Mouse (Mus musculus): ENCODE measurements around the gene Tbx2.

Tbx2 gene

DNA sequence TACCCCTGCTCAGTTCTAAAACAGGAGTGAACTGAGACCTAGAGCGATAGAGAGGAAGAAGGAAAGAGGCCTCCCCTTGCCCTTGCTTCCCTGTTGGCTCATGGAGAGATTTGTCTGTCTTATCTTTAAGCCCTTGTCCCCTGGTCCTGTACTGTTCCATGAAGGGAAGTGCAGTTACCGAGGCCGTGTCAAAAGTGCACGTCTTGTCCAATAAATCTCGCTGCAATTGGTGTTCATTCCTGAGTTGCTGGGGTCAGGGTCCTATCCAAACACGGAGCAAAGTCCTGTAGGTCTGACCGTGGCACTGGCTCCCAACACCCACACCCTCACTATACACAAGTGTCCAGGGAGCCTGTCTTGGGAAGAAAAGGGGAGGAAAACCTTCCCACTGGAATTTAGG lies 6.5 kb upstream of the Tbx2 start:
- DNase-seq (ENCODE audit: low spot score in 2 of 2): no peak

DNA sequence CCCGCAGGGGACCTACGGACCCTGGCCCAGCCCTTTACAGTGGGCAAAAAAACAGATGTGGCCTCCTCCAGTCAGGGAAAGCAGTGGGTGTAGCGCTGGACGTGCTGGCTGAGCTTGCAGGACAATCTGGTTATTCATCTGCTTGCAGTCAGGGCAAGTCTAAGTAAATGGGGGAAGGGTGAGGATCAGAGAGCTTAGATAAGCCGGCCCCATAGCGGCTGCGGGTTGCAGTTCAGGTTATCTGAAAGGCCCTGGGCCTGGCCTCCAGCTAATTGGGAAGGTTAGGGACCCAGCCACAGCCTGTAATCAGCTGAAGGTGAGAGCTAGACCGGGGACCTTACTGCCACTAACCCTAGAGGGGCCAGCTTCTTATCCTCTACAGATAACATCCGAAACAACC lies 5.0 kb upstream of the Tbx2 start:
- no peak for DNase-seq (ENCODE audit: low spot score in 2 of 2)

DNA sequence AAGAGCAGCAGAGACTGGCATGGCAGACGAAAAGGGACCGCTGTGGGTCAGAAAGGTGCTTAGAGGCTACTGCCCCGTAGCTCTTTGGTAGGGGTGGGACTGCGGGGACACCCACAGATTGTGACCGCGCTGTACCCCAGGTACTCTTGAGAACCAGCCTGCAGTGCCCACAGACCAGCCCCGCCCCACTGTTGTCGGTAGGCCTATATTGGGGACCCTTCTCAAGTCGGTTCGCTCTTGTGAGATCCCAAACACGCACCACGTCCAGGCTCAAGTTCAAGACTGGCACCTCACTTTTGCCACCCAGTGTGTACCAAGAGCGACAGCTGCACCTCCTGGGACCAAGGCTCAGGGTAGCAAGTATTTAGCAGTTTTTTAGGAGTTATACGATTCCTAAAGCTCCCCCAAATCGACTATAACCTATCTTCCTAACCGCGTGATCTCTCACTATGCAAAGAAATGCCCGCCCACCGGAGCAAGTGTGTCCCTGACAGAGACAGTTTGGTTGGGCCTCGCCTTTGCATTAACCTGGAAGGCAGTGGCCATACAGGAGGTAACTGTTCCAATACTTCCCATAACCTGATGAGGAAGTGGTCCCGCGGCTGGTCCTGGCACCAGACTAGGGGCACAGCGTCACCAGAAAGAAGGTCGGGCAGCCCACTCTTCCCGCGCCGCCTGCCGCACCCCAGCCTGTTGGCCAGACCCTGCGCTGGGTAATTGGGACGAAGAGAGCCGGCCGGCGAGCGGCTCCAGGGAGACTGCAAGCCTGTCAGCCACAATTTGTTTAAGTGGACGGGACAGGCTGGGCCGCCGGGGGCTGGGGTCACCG lies 3.4 kb upstream of the Tbx2 start:
- no peak for DNase-seq (ENCODE audit: low spot score in 2 of 2)

DNA sequence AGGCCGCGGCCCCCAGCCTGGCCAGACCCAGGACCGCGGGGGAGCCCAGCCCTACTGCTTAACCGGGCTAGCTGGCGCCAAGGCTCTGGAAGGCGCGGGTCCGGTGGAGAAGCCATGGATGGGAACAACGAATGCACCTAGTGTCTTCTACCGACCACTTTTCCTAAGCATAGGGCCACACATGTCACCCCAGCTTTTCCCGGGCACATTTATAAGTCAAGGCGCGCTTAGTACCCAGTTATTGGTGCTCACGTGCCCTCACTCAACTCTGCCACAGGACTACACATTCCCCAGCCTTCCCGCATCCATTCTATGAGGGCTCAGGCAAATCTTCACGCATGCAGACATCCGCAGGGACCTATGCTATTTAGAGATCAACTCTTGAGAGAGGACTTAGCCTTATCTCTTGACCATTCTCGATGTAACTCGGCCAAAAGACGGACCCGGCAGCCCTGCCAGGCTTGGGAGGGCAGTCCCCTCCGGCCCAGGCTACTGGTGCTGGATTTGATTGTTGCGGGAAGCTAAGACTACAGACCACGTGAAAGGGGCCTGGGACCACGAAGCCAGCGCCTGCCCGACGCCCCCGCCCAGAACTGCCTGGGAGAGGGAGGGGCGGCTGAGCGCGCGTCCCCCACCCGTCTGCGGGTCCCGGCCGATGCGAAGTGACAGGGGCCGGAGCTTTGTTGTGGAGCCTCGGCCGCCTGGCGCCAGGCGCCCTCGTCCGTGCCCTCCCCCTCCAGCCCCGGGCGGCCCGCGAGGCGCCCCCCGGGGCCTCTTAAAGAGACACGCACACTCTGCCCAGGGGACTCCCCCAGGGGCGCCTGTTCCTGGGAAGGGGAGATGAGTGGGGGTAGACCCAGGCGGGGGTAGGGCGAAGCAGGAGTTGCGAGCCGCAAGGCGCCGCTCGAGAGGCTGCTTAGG lies 2.6 kb upstream of the Tbx2 start:
- DNase-seq (ENCODE audit: low spot score in 2 of 2): no peak

DNA sequence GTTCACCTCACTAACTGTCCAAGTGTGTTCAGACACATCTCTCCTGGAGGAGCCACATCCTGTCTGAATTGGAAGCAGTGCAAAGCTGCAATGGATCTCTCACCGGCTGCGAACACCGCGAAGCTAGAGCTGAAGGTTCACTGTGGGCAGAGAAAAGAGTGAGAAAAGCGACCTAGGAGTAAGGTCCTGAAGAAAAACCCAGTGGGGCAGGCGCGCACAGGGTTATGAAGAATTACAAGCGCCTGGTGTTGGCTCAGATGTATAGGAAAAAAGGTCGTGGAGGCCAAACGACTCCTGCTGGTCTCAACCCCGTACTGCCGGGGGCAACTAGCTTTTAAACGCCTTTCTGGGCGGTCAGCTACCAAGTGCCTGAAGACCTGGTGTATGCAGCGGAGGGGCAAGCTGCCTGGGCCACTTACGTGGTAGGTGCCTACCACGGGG lies 1.4 kb upstream of the Tbx2 start:
- DNase-seq (ENCODE audit: low spot score in 2 of 2): no peak

DNA sequence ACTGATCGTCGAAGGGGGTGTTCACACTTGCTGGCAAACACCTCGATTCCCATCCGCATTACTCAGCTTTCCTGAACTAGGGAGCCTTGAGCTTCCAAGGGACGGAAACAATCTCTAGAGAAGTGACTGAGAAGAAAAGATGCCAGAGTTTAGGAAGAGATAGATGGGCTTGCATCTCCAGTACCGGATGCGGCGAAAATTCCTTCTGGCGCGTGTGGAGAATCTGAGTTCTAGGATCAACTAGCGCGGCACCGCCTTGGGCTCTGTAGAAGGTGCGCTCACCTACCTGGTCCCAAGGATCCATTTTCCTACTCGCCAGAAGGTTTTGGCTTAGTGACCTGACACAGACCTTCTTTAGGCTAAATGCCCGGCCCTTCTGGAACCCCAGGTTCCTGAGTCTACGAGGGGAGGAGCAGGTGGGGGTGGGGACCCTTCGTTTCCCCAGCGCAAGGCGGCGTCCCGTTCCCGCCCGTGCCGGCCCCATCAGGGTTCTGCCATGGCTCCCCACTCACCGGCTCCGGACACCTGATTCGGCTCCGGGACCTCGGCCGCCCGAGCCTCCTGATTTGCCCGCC lies 608 bp upstream of the Tbx2 start:
- no peak for DNase-seq (ENCODE audit: low spot score in 2 of 2)

DNA sequence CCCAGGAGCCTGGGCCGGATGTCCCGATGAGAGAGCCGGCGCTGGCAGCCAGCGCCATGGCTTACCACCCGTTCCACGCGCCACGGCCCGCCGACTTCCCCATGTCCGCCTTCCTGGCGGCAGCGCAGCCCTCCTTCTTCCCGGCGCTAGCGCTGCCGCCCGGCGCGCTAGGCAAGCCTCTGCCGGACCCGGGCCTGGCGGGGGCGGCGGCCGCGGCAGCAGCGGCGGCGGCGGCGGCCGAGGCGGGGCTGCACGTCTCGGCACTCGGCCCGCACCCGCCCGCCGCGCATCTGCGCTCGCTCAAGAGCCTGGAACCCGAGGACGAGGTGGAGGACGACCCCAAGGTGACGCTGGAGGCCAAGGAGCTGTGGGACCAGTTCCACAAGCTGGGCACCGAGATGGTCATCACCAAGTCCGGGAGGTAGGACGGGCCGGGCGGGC lies 750 bp downstream of the Tbx2 start:
- no peak for DNase-seq (ENCODE audit: low spot score in 2 of 2)

DNA sequence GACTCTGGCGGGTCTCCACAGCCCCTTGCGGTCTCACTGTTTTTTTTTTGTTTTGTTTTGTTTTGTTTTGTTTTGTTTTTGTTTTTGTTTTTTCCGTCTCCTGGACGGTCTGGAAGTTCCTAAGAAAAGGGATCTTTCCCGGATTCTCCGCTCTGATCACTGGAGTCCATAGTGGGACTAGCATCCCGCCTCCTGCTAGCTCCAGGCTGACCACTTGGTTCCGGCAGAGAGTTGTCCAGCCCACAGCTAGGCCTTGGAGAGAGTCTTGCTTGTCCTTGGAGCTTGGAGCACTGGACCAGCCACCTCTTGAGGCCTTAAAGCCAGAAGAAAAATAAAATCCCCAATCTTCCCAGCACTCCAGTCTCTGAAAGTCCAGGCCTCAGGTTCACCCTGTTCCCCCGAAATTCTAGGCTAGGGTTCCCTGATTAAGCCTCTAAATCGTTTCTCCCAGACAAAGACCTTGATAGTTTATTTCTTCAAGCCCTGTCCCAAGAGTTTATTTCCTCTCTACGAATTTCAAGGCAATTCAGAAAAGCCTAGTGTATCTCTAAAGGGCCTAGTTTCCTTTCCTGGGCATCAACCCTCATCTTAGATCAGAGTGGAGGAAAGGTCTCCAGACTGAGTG lies 1.5 kb downstream of the Tbx2 start:
- DNase-seq (ENCODE audit: low spot score in 2 of 2): no peak

DNA sequence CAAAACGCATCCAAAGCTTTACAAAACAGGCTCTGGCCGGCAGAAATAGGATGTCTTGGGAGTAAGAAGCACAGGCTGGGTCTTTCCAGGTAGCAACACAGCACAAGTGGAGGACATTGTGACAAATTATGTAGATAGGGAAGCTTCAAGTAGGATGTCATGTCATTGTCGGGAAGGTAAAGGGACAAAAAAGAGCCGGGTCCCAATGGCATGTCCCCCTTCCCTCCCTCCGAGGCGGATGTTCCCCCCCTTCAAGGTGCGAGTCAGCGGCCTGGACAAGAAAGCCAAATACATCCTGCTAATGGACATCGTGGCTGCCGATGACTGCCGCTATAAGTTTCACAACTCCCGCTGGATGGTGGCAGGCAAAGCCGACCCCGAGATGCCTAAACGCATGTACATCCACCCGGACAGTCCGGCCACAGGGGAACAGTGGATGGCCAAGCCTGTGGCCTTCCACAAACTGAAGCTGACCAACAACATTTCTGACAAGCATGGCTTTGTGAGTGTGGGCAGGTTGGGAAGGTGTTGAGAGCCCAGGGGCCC lies 2.1 kb downstream of the Tbx2 start:
- DNase-seq (ENCODE audit: low spot score in 2 of 2): no peak

DNA sequence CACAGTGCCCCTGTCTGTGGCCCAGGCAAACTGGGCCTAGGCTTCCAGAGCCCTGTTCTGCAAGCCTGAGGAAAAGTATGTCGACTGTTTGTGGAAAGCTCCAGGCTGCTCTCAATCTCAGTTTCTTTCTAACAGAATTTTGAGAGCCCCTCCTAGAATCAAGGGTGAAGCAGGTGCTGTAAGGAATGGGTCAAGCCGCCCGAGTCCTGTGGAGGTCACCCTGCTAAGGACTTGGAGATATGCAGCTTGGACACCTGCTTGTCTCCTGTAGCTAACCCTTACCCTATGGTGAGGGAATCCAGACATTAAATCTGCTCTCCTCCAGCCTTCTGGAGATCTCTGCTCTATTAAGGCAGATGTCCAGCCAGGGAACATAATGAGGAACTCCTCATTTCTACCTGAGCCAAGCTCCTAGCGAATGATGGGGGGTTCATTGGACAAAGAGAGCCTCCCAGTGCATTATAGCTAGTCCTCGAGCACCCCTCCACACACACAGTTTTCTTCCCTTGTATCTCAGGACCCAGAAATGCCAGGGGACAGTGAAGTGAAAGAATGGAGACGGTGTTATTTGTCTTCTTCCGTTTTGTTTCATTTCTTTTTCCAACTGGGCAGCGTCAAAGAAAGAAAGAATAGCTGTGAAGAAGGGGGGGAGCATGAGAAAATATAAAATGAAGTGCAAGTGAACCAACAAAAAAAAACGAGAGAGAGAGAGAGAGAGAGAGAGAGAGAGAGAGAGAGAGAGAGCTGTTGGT lies 2.8 kb downstream of the Tbx2 start:
- no peak for DNase-seq (ENCODE audit: low spot score in 2 of 2)

DNA sequence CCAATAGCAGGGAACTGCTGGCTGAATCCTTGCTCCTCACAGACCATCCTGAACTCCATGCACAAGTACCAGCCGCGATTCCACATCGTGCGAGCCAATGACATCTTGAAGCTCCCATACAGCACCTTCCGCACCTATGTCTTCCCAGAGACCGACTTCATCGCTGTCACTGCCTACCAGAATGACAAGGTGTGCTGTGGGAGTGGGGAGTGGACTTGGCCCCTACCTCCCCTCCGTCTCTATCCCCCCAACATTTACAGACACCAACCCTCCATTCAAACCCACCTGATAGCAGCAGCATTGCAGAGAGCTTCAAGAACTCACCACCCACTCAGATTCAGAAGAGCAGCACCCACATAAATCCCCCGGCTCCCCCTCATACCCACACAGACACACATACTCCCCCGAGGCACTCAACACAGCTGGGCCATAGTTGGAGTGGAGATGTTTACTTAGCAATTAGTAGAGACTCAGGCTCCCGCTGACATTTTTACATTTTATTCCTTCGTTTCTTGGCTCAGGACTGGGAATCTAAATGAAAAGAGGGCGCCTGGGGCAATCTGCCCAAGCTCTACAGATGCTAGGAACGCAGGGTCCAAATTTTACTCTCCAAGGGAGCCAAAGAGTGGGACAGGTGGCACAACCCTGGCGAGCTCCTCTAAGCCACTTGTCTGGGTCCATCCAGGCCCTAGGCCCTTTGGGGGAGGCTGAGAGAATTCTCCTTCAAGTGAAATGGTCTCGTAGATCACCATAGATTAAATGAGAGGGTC lies 3.6 kb downstream of the Tbx2 start:
- DNase-seq (ENCODE audit: low spot score in 2 of 2): no peak

DNA sequence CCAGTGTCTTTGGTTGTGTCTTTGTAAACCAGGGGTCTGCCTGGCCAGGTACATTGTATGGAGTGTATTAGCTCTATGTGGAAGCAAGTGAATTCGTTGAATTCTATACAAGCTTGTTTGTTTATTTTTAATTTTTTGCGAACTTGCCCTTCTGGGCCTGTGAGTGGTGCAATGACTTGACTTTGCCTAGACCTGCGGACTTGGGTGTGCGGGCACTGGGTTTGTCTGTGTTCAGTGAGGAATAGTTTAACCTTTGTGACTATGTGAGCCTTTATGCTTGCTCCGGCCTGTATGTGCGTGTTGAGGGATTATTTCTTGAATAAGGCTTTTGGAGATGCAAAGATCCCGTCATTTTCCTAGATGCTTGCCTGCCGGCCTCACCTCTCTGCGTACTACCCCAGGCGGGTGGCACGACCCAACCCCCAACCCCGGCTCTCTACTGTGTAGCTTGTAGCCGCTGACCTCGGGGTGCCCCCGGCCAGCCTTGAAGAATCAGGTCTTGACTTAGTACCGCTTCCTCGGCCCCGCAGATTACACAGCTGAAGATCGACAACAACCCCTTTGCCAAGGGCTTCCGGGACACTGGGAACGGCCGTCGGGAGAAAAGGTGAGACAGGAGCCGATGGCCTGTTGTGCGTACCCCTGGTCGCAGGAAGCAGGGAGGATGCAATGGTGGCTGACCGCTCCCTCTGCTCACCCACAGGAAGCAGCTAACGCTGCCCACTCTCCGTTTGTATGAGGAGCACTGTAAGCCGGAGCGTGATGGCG lies 4.4 kb downstream of the Tbx2 start:
- no peak for DNase-seq (ENCODE audit: low spot score in 2 of 2)

DNA sequence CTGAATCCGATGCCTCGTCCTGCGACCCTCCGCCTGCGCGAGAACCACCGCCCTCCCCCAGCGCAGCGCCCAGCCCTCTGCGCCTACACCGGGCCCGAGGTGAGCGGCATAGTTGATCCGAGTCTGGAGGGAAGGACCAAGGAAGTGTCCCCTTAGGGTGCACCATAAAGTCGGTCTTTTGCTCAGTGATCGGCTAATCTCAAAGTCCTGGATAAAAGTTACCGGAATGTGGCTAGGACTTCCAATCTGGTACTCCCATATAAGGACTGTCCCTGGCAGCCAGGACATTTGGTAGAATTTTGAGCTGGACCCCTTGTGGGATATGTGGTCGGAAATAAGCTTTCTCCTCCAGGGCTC lies 4.9 kb downstream of the Tbx2 start:
- DNase-seq (ENCODE audit: low spot score in 2 of 2): no peak

DNA sequence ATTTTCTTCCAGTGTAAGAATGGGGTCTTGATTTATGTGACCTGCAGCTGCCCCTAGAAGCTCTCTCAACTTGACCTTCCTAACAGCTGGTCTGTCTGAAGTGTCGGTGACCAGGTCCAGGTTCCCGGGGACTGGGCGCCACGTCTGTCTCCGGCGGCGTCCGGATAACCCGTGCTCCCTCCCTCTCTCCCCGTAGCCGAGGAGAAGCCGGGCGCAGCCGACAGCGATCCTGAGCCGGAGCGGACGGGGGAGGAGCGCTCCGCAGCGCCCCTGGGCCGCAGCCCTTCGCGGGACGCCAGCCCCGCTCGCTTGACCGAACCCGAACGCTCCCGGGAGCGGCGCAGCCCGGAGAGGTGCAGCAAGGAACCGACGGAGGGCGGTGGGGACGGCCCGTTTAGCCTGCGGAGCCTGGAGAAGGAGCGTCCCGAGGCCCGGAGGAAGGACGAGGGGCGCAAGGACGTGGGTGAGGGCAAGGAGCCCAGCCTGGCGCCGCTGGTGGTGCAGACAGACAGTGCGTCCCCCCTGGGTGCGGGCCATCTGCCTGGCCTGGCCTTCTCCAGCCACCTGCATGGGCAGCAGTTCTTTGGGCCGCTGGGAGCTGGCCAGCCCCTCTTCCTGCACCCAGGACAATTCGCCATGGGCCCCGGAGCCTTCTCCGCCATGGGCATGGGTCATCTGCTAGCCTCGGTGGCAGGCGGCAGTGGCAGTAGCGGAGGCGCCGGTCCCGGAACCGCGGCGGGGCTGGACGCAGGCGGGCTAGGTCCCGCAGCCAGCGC lies 5.5 kb downstream of the Tbx2 start:
- DNase-seq (ENCODE audit: low spot score in 2 of 2): no peak

DNA sequence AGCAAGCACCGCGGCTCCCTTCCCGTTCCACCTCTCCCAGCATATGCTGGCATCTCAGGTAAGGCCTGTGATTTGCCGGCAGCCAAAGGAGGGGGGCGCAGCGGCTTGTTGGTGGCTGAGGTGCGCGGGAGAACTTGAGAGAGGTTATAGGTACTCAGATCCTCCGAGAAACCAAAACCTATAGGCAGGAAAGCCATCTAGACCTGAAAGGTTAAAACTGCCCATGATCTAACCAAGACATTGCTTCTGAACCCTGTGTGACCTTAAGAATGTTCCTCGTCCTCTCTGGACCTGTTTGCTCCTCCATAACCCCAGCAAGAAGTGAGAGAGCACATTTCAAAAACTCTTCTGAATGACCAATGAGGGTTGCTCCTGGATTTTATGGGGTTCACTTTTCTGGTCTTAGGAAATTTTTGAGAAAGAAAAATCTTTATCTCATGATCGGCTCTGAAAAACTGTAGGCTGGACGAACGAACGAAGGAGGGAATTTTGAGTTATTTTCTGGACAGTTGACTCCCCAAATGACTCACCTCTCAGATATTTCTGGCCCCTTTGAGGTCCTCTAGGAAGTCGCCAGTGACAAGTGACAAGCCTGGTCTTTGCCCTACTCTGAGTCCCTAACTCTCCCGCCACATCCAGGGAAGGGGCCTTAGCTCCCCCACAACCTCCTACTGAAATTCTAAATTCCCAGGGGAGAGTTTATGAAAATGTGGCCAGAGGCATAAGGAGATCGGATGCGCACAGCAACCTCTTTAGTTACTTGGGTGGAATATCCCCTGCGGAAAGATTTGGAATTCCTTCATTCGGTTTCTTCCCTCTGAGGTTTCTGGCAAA lies 6.3 kb downstream of the Tbx2 start:
- no peak for DNase-seq (ENCODE audit: low spot score in 2 of 2)

DNA sequence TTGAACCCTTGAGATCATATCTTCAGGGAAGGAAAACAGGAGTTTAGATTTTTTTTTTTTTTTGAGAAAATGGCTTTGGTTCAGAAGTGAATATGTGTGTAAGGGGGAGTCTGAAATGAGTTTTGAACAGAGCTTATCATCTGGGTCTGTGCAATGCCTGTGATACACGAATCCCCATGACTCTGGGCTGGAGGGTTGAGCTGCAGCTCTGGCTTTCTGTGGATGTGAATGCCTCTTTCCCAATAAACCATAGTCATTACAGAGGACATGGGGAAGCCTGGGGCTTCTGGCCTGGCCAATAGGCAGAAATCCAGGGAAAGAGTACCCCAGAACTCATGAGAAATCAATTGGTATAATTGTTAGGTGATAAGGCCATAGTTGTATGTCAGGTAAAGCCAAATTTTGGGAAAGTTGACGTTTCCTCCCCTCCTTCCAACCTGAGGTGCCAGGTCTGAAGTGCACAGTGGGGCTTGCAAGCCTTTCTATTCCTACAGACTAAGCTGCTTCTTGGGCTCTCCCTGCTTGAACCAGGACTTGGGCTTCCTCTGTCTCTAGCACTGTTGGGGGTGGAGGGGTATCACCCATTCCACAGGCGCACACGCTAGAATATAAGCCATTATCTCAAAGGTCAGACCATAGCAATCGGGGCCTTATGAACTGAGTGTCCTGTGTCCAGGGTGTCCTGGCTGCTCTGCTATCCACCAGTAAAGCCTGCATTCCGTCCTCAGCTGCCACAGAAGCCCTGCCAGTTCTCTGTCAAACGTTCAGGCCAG lies 7.1 kb downstream of the Tbx2 start:
- no peak for DNase-seq (ENCODE audit: low spot score in 2 of 2)
